Mouse (Mus musculus): ENCODE results near the gene Fam166b.

DNA sequence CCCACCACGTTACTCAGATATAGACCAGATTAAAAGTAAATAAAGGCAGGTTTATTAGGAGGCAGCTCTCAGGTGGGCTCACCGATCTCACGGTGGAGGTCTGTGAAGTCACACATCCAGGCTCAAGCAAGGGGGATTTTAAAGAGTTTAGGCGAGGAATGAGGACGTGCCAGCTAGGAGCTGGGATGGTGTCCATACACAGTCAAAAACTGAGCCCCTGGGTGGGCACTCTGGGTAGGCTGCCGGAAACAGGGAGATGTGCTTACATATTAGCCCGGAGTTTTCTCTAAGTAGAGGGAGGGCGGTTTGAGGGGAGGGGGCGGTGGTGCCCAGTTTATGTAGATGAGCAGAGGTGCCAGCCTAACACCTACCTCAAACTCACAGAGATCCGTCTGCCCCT is 48.0 kb downstream of the Fam166b start:
- TF ChIP-seq POLR2A (IDR thresholded peaks at IDR 0.05; ENCODE audit: borderline replicate concordance, extremely low read depth, low read depth, low read length) = no peak
- no peak for TF ChIP-seq CTCF (IDR thresholded peaks at IDR 0.05; ENCODE audit: insufficient read depth, low read length)

Data from lung, adult 2 months (tissue).